Mouse (Mus musculus): Measurements from ENCODE around the gene Relb. TPM values are rescaled to one million over a fixed set of nuclear protein-coding genes. Genes with fewer than 3 reads are reported as not detected.

Relb gene
- polyA plus RNA-seq, 1 experiment from 2014 or later, result 15.6 TPM

DNA sequence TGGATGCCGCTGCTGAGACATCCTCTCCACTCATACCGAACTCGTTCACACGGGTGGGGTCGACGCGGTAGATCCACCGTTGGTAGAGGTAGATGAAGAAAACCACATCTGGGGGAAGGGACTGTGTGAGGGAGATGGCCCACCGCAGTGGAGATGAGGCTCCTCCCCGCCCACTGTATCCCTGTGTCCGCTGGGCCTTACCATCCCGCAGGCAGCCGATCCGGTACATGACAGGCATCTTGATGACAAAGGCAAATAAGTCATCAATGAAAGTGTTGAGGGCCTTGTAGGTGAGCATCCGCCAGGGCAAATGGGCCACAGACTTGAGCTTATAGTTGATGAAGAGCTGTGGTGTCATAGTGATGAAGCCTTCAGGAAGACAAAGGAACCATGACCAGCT, 4.6 kb upstream of the Relb start:
- Histone ChIP-seq H3K9me3 (ENCODE audit: low read length) (no peaks in the 10 kb centered on the region), H3K4me1 (ENCODE audit: insufficient read depth, low read depth, low read length) (no peaks in the 10 kb centered on the region; the same call in 1 of the 2 replicates), H3K4me3 (ENCODE audit: low read depth, low read length) (no peak overlapping the region), H3K9ac (replicated peaks; ENCODE audit: low read depth) (no peak overlapping the region), H3K4me2 (replicated peaks; ENCODE audit: low read depth, low read length) (no peak overlapping the region), H3K36me3 (ENCODE audit: insufficient read depth, low read length) (peaks cover 36% of the 10 kb centered on the region), H3K27ac (ENCODE audit: low read length) (no peak overlapping the region), H3K27me3 (replicated peaks; ENCODE audit: insufficient read depth, low read length) (no peaks in the 10 kb centered on the region)
- 94% methylated on average over 15 of the region's 15 CpGs for WGBS
- ATAC-seq (no peak), DNase-seq (ENCODE audit: low spot score) (no peak)
- no peak for TF ChIP-seq CTCF (IDR thresholded peaks at IDR 0.05)
- TF ChIP-seq EP300 (IDR thresholded peaks at IDR 0.05), result no peak

DNA sequence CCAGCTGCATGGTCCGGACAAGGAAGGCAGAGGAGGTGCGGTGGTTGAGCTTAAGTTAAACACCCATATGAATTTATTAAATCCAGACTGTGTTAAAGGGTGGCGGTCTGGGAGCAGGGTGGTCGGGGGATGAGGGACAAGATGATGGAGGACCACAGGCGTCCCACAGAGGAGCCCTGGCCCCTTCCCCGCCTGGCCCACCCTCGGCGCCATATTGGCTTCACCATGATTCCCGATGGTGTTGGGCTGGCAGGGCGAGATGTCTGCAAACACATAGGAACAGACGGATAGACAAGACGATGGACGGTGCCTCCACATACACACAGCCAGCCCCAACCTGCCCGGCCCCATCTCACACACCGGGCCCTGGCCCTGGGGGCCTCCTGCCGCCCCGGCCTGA, 4.0 kb upstream of the Relb start:
- TF ChIP-seq CTCF (IDR thresholded peaks at IDR 0.05), result no peak
- TF ChIP-seq EP300 (IDR thresholded peaks at IDR 0.05), result no peak

GRCm38 (mm10) chr7:19632720-19633119, 3.5 kb upstream of the Relb start:
- no peak for TF ChIP-seq EP300 (IDR thresholded peaks at IDR 0.05)
- no peak for TF ChIP-seq CTCF (IDR thresholded peaks at IDR 0.05)
- H3K9me3 ChIP-seq (ENCODE audit: low read length), result no peaks in the 10 kb centered on the region
- DNase-seq (ENCODE audit: low spot score), result no peak
- peaks cover 28% of the 10 kb centered on the region for H3K36me3 ChIP-seq (ENCODE audit: insufficient read depth, low read length)
- no peak overlapping the region for H3K4me3 ChIP-seq (ENCODE audit: low read depth, low read length)
- H3K4me2 ChIP-seq (replicated peaks; ENCODE audit: low read depth, low read length), result no peak overlapping the region
- no peak overlapping the region for H3K9ac ChIP-seq (replicated peaks; ENCODE audit: low read depth)
- no peak overlapping the region for H3K27ac ChIP-seq (ENCODE audit: low read length)
- H3K4me1 ChIP-seq (ENCODE audit: insufficient read depth, low read depth, low read length), result no peaks in the 10 kb centered on the region; the same call in 1 of the 2 replicates
- no peak for ATAC-seq
- no peaks in the 10 kb centered on the region for H3K27me3 ChIP-seq (replicated peaks; ENCODE audit: insufficient read depth, low read length)

More for the DNA sequence above, 4.0 kb upstream of the Relb start:
- H3K27ac ChIP-seq (ENCODE audit: low read length), result no peak overlapping the region
- no peaks in the 10 kb centered on the region for H3K9me3 ChIP-seq (ENCODE audit: low read length)
- 91% methylated on average over 17 of the region's 17 CpGs for WGBS
- no peak overlapping the region for H3K4me3 ChIP-seq (ENCODE audit: low read depth, low read length)
- no peak overlapping the region for H3K9ac ChIP-seq (replicated peaks; ENCODE audit: low read depth)
- H3K4me2 ChIP-seq (replicated peaks; ENCODE audit: low read depth, low read length), result no peak overlapping the region
- DNase-seq (ENCODE audit: low spot score) (no peak), ATAC-seq (no peak)
- peaks cover 30% of the 10 kb centered on the region for H3K36me3 ChIP-seq (ENCODE audit: insufficient read depth, low read length)
- no peaks in the 10 kb centered on the region; the same call in 1 of the 2 replicates for H3K4me1 ChIP-seq (ENCODE audit: insufficient read depth, low read depth, low read length)
- H3K27me3 ChIP-seq (replicated peaks; ENCODE audit: insufficient read depth, low read length), result no peaks in the 10 kb centered on the region

GRCm38 (mm10) chr7:19632275-19632674, 3.0 kb upstream of the Relb start:
- Histone ChIP-seq H3K9me3 (ENCODE audit: low read length) (no peaks in the 10 kb centered on the region), H3K36me3 (ENCODE audit: insufficient read depth, low read length) (peaks cover 24% of the 10 kb centered on the region)
- TF ChIP-seq EP300 (IDR thresholded peaks at IDR 0.05) (no peak), CTCF (IDR thresholded peaks at IDR 0.05) (no peak)

GRCm38 (mm10) chr7:19628536-19629360, 490 bp downstream of the Relb start:
- under 1% methylated on average over 51 of the region's 57 CpGs for WGBS

More at GRCm38 (mm10) chr7:19632275-19632674, 3.0 kb upstream of the Relb start:
- H3K4me3 ChIP-seq (ENCODE audit: low read depth, low read length), result no peak overlapping the region
- DNase-seq (ENCODE audit: low spot score) (no peak), ATAC-seq (no peak)
- no peak overlapping the region for H3K27ac ChIP-seq (ENCODE audit: low read length)
- no peaks in the 10 kb centered on the region for H3K27me3 ChIP-seq (replicated peaks; ENCODE audit: insufficient read depth, low read length)
- no peak overlapping the region for H3K4me2 ChIP-seq (replicated peaks; ENCODE audit: low read depth, low read length)
- H3K9ac ChIP-seq (replicated peaks; ENCODE audit: low read depth), result no peak overlapping the region
- H3K4me1 ChIP-seq (ENCODE audit: insufficient read depth, low read depth, low read length), result no peaks in the 10 kb centered on the region; the same call in 1 of the 2 replicates

GRCm38 (mm10) chr7:19628192-19628535, 1.1 kb downstream of the Relb start:
- Histone ChIP-seq H3K9me3 (ENCODE audit: low read length) (no peaks in the 10 kb centered on the region), H3K27ac (ENCODE audit: low read length) (peak overlapping the region; percentile 93), H3K4me2 (replicated peaks; ENCODE audit: low read depth, low read length) (peak overlapping the region; percentile 93), H3K27me3 (replicated peaks; ENCODE audit: insufficient read depth, low read length) (no peaks in the 10 kb centered on the region), H3K4me1 (ENCODE audit: insufficient read depth, low read depth, low read length) (no peaks in the 10 kb centered on the region; the same call in 1 of the 2 replicates), H3K9ac (replicated peaks; ENCODE audit: low read depth) (no peak overlapping the region), H3K36me3 (ENCODE audit: insufficient read depth, low read length) (peaks cover 7% of the 10 kb centered on the region; the same call in 1 of the 2 replicates), H3K4me3 (ENCODE audit: low read depth, low read length) (peak overlapping the region; percentile 58)
- ATAC-seq, result no peak
- TF ChIP-seq CTCF (IDR thresholded peaks at IDR 0.05), result no peak
- no peak for TF ChIP-seq EP300 (IDR thresholded peaks at IDR 0.05)
- 17% methylated on average over 17 of the region's 17 CpGs for WGBS
- DNase-seq (ENCODE audit: low spot score), result no peak

More at GRCm38 (mm10) chr7:19628536-19629360, 490 bp downstream of the Relb start:
- no peaks in the 10 kb centered on the region for H3K27me3 ChIP-seq (replicated peaks; ENCODE audit: insufficient read depth, low read length)
- peaks cover 13% of the 10 kb centered on the region; the same call in 1 of the 2 replicates for H3K36me3 ChIP-seq (ENCODE audit: insufficient read depth, low read length)
- peak overlapping the region; percentile 58 for H3K4me3 ChIP-seq (ENCODE audit: low read depth, low read length)
- H3K4me2 ChIP-seq (replicated peaks; ENCODE audit: low read depth, low read length), result peak overlapping the region; percentile 93
- ATAC-seq (peak; percentile 91), DNase-seq (ENCODE audit: low spot score) (peak; percentile 100)
- no peak for TF ChIP-seq EP300 (IDR thresholded peaks at IDR 0.05)
- no peak for TF ChIP-seq CTCF (IDR thresholded peaks at IDR 0.05)
- H3K9ac ChIP-seq (replicated peaks; ENCODE audit: low read depth), result peak overlapping the region; percentile 43
- H3K27ac ChIP-seq (ENCODE audit: low read length), result peak overlapping the region; percentile 93
- H3K9me3 ChIP-seq (ENCODE audit: low read length), result no peaks in the 10 kb centered on the region
- H3K4me1 ChIP-seq (ENCODE audit: insufficient read depth, low read depth, low read length), result no peaks in the 10 kb centered on the region; the same call in 1 of the 2 replicates

All from lung, postnatal 0 days (tissue).